Mouse (Mus musculus) neural tube, embryonic 12.5 days (tissue): ENCODE data around the gene Zc3h8. TPM values are rescaled to one million over a fixed set of nuclear protein-coding genes. Genes with fewer than 3 reads are reported as not detected.

Experiments
- ATAC-seq: fragments of 200-750 bp; cut with Nextera tagmentation; 2 replicates; pipeline ENCODE4 v1.8.0; 2017; ENCODE audit warnings: low read depth, mild to moderate bottlenecking, moderate TSS enrichment, moderate library complexity; ENCODE audit not compliant: low FRiP score
- H3K27ac ChIP-seq: fragments of 300-500 bp; sonication (generic); 2 replicates; pipeline ENCODE4 v1.5.1; 2016
- H3K27me3 ChIP-seq: fragments of 300-500 bp; sonication (generic); replicated peaks from 2 replicates; pipeline ENCODE4 v1.6.1; 2016; ENCODE audit warnings: mild to moderate bottlenecking
- H3K36me3 ChIP-seq: fragments of 300-500 bp; sonication (generic); 2 replicates; pipeline ENCODE4 v1.6.1; 2016; ENCODE audit warnings: mild to moderate bottlenecking
- H3K4me1 ChIP-seq: fragments of 300-500 bp; sonication (generic); 2 replicates; pipeline ENCODE4 v1.6.1; 2016
- H3K4me2 ChIP-seq: fragments of 300-500 bp; sonication (generic); replicated peaks from 2 replicates; pipeline ENCODE4 v1.6.1; 2016; ENCODE audit warnings: mild to moderate bottlenecking
- H3K4me3 ChIP-seq: fragments of 300-500 bp; sonication (generic); 2 replicates; pipeline ENCODE4 v1.5.1; 2016
- H3K9ac ChIP-seq: fragments of 300-500 bp; sonication (generic); 2 replicates; pipeline ENCODE4 v1.6.1; 2016; ENCODE audit warnings: mild to moderate bottlenecking
- H3K9me3 ChIP-seq: fragments of 300-500 bp; sonication (generic); 2 replicates; pipeline ENCODE4 v1.6.1; 2016; ENCODE audit warnings: mild to moderate bottlenecking
- WGBS: fragments of 180-500 bp; shearing (Covaris S2); methylation state at CpG from one replicate; pipeline ENCODE4 v1.1.7; 2016; 5-methylcytosine and 5-hydroxymethylcytosine counted together
- microRNA-seq: library from miRNA; unstranded; fragments of <30 nt; microRNA quantifications from one replicate; pipeline ENCODE4, GENCODE M21; 2017
- polyA plus RNA-seq: library from polyadenylated mRNA; unstranded; fragments of >200 nt; fragmentation: Nextera tagmentation; extraction: Ambion mirVana; gene quantifications from 2 replicates; pipeline ENCODE4 v1.2.1, GENCODE M21; 2016

The Zc3h8 gene
- polyA plus RNA-seq, 1 experiment from 2014 or later: 10.8 TPM

GRCm38 (mm10) chr2:128885225-128885811, 58.6 kb downstream of the Zc3h8 start:
- no peak overlapping the region for H3K4me2 ChIP-seq
- H3K4me1 ChIP-seq: no peaks in the 10 kb centered on the region
- H3K9ac ChIP-seq: no peak overlapping the region
- no peaks in the 10 kb centered on the region for H3K36me3 ChIP-seq
- H3K4me3 ChIP-seq: no peak overlapping the region
- no peak overlapping the region for H3K27ac ChIP-seq
- no peaks in the 10 kb centered on the region for H3K9me3 ChIP-seq
- no peaks in the 10 kb centered on the region for H3K27me3 ChIP-seq
- WGBS: 81% methylated on average over 8 of the region's 8 CpGs
- no peak for ATAC-seq

GRCm38 (mm10) chr2:128881236-128881635, 62.6 kb downstream of the Zc3h8 start:
- 70% methylated on average over 4 of the region's 4 CpGs for WGBS
- no peaks in the 10 kb centered on the region for H3K27me3 ChIP-seq
- no peak overlapping the region for H3K4me2 ChIP-seq
- H3K27ac ChIP-seq: no peak overlapping the region
- no peaks in the 10 kb centered on the region for H3K36me3 ChIP-seq
- no peak overlapping the region for H3K9ac ChIP-seq
- no peaks in the 10 kb centered on the region for H3K4me1 ChIP-seq
- no peak for ATAC-seq
- H3K4me3 ChIP-seq: no peak overlapping the region
- no peaks in the 10 kb centered on the region for H3K9me3 ChIP-seq

Small RNAs within 50 kb of the gene (microRNA-seq; reads per million reads assigned to microRNA genes)
- gene Gm22859: not detected

Other genes with a start within 250 kb of the Zc3h8 start
- 3.1 and 3.6 TPM in 2 replicates for gene Mertk, start 245.1 kb downstream of the Zc3h8 start, polyA plus RNA-seq
- 32.2 and 35.7 TPM in 2 replicates for gene Tmem87b, start 126.0 kb downstream of the Zc3h8 start, polyA plus RNA-seq
- 1.3 and 1.4 TPM in 2 replicates for gene Fbln7, start 81.1 kb downstream of the Zc3h8 start, polyA plus RNA-seq
- 3.2 and 3.8 TPM in 2 replicates for gene Zc3h6, start 23.3 kb upstream of the Zc3h8 start, polyA plus RNA-seq
- 30.2 and 30.6 TPM in 2 replicates for gene Gm10762, start 23.6 kb upstream of the Zc3h8 start, polyA plus RNA-seq
- 0.29 and 0.58 TPM in 2 replicates for gene Vinac1, start 104.1 kb upstream of the Zc3h8 start, polyA plus RNA-seq
- gene Ttl, start 121.9 kb upstream of the Zc3h8 start, polyA plus RNA-seq: 23.9 and 24.6 TPM in 2 replicates
- gene Polr1b, start 156.9 kb upstream of the Zc3h8 start, polyA plus RNA-seq: 22.5 and 24.4 TPM in 2 replicates
- 22.4 and 25.9 TPM in 2 replicates for gene Chchd5, start 185.6 kb upstream of the Zc3h8 start, polyA plus RNA-seq